Mouse (Mus musculus): ENCODE data around the gene Cbr2.
"Not testable (repeated sequence)": the region's sequence is repeated elsewhere in the genome, so short reads cannot be mapped to it uniquely, and the experiment has no call there.

The Cbr2 gene

DNA sequence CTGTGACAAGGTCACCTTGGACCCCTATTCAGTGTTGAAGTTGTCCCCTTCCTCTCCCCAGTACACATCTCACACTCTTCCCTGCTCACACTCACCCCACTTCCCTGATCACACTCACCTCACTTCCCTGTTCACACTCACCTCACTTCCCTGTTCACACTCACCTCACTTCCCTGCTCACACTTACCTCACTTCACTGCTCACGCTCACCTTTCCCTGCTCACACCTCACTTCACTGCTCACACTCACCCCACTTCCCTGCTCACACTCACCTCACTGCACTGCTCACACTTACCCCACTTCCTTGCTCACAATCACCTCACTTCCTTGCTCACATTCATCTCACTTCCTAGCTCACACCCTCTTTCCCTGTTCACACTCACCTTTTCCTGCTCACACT, 519 bp downstream of the Cbr2 start:
- no peak for DNase-seq (ENCODE audit: low spot score)

DNA sequence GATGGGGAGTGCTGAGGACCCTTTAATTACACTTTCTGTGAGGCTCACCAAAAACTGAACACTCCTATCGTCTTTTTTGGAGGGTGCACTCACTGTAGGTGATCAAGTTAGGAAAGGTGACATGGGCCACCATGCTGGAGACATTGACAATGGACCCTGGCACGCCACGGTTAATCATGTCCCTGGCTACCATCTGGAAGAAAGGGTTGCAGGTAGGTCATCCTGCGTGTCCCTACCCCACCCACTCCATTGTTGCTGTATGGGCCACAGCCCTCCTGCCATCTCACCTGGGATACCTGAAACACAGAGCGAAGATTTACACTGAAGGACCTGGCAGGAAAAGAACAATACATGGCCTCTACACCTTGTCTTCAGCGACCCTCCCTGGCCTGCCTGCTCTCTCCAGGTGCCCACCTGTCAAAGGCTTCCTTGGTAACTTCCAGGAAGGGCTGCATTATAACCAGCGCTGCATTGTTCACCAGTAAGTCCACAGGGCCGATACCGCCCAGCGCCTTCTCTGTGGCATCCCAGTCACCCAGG, 1.5 kb downstream of the Cbr2 start:
- no peak for DNase-seq (ENCODE audit: low spot score)

DNA sequence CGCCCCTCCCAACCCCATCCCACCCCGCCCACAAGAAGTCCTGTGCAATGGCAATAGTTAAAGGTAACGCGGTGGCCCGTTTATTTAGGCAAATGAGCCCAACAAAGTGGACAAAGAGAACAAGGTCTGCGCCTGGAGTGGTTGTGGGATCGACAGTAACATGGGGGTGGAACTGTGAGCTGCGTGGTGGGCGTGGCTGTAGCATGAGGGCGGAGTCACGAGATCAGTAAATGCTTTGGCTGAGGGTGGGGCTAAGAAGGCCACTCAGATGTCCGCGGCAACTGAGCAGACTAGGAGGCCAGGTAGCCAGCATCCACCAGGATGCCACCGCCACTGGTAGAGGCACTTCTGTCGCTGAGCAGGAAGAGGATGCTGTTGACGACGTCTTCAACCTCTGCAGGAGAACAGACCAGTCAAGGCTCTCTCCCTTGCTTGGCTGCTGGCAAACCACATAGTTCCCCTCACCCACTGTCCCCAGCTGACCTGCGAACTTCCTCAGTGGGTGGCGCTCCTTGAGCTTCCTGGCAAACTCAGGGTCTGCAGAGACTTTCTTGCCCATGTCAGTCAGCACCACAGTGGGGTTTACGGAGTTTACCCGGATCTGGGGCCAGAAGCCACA, 2.4 kb downstream of the Cbr2 start:
- DNase-seq (ENCODE audit: low spot score), result not testable (repeated sequence)

DNA sequence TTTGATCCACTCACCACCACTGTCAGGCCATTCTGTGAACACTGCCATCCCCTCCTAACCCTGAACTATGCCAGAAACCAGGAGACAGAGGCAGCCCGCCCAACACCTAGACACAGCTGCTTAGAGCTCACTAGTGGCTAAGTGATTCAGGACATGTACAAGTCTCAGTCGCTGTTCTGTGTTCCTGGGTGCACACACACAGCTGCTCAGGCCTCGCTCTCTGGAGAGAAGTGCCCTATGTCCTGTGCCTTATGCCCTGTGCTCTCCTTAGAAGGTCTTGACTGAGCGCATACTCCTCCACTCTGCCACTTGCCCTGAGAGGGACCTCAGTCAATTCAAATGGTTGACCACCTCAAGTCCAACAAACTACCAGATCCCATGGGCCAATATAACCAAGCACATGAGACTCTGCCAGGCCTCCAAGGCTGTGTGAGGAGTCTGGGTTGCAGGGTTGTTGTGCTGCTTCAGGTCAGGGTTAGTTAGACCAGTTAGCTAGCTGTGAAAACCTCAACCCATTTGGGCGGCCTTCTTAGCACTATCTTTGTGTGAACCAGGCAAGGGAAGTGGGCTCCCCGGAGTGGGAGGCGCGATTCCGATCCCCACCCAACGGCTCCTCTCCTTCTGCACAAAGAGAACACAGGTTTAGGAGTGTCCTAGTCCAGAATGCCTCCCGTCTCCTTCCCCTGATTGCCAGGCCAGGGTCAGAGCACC, 3.2 kb downstream of the Cbr2 start:
- no peak for DNase-seq (ENCODE audit: low spot score)

DNA sequence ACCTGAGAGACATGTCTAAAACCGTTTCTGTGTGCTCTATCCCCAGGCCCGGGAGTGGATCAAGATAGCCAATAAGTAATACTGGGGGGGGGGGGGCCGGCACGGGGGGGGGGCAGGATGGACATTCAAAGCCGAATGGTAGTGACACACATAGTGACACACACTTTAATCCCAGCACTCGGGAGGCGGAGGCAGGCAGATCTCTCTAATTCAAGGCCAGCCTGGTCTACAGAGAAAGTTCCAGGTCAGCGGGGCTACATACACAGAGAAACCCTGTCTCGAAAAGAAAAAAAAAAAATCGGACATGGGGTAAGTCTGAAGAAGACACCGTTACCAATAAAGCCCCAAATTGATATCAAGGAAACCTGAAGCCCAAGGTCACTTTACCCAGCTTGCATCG, 4.3 kb downstream of the Cbr2 start:
- no peak for DNase-seq (ENCODE audit: low spot score)

DNA sequence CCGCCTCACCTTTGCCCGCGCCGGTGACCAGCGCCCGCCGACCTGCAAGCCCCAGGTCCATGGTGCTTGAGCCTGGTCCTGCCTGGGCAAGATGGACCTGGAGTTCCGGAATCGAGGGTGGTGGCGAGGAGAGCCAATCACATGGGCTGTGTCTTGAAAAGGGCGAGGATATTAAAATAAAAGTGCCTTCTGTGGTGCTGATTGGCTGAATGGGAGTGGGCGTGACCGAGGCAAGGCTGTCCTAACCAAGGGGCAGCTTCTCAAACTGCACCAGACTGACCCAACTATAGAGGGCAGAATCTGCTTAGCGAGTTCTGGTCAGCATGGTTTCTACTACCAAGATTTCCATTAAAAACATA, 4.8 kb downstream of the Cbr2 start, which contains the start of gene Dcxr:
Gene Dcxr, minus strand, starts transcription at position 113 of the 359 bp plus-strand sequence.
- DNase-seq (ENCODE audit: low spot score), result peak; percentile 98

DNA sequence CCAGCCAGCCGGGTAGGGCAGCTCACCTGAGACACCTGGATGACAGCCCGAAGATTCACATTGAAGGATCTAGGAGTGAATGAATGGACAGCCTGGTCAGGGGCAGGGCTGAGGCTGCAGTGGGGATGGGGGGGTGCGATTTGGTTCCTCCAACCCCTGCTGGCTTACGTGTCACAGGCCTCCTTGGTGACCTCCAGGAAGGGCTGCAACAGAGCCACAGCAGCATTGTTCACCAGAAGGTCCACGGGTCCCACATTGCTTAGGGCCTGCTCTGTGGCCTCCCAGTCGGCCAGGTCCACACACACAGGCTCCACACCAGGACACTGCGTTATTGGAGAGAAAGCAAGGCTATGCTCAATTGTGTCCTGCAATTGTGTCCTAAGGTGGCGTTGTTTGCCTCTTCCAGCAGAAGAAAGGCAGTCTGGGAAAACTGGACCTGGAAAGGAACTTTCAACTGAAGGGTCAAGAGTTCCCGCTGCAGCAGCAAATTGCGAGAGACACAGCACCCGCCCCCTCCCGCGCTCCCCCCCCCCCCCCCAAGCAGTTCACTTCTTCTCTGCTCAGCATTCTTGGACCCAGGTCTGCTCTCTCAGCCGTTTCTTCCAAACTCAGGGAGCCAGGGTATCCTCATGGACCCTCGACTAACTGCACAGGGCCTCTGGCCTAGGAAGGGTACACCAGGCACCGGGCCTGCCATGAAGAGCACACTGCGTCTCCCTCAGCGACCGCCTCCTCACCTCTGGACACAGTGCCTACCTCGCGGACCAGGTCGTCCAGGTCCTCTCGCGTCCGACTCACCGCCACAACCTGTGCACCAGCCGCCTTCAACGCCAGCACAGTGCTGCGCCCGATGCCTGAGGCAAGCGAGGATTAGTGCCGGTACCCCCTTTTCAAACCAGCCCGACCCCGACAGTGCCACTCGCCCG, 5.4 kb downstream of the Cbr2 start:
- DNase-seq (ENCODE audit: low spot score), result no peak

DNA sequence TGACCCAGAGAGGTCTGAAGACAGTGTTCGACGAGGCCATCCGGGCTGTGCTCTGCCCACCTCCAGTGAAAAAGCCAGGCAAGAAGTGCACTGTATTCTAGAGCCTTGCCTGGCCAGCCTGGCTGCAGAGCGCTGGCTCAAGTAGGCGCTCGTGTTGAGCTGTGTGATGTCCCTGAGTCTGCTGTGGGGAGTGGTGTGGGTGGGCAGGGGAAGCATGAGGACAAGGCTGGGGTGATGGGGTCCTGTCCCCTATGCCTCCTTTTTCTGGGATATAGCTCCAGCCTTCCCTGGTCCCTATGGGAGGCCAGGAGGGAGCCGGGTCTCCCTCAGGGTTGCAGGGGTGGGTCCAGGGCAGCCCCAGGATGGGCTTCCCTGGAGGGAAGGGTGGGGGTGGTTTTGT, 8.4 kb downstream of the Cbr2 start:
- no peak for DNase-seq (ENCODE audit: low spot score)

DNA sequence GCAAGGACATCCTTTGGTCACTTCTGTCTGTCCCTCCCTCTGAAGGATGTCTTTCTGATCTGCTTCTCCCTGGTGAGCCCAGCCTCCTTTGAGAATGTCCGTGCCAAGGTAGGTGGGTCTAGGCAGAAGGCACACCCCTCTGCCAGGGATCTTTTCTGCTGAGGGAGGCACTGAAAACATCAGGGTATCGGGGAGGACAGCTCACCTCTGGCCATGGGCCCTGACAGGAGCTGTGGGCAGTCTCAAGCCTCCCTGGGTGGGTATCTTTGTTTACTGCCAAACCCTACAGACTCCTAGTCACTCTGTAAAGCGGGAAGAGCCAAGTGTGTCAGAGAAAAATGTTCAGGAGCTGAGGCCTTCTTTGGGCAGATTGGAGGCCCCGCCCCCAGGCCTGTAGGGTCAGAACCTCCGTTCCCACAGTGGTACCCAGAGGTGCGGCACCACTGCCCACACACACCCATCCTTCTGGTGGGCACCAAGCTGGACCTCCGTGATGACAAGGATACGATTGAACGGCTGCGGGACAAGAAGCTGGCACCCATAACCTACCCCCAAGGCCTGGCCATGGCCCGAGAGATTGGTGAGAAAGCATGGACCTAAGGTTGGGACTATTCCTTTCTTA, 9.0 kb downstream of the Cbr2 start:
- DNase-seq (ENCODE audit: low spot score), result peak; percentile 58

DNA sequence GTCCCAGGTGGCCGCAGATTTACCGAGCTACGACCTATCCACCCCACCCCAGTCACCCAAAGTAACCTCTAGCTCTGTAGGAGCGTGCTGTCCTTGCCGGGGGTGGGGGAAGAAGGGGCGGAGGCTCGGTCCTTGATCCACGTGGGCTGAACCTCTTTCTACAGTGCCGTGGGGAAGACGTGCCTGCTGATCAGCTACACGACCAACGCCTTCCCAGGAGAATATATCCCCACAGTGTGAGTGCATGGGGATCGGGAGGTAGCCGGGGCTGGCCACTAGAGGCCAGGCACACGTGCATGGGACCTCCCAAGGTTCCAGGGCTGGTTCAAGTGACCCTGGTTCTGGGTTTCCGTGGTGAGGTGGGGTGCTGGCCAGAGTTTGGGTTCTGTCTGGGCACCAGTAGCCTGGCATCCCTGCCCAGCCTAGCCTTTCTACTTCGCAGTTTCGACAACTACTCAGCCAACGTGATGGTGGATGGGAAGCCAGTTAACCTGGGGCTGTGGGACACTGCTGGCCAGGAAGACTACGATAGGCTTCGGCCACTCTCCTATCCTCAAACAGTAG, 9.8 kb downstream of the Cbr2 start:
- no peak for DNase-seq (ENCODE audit: low spot score)

DNA sequence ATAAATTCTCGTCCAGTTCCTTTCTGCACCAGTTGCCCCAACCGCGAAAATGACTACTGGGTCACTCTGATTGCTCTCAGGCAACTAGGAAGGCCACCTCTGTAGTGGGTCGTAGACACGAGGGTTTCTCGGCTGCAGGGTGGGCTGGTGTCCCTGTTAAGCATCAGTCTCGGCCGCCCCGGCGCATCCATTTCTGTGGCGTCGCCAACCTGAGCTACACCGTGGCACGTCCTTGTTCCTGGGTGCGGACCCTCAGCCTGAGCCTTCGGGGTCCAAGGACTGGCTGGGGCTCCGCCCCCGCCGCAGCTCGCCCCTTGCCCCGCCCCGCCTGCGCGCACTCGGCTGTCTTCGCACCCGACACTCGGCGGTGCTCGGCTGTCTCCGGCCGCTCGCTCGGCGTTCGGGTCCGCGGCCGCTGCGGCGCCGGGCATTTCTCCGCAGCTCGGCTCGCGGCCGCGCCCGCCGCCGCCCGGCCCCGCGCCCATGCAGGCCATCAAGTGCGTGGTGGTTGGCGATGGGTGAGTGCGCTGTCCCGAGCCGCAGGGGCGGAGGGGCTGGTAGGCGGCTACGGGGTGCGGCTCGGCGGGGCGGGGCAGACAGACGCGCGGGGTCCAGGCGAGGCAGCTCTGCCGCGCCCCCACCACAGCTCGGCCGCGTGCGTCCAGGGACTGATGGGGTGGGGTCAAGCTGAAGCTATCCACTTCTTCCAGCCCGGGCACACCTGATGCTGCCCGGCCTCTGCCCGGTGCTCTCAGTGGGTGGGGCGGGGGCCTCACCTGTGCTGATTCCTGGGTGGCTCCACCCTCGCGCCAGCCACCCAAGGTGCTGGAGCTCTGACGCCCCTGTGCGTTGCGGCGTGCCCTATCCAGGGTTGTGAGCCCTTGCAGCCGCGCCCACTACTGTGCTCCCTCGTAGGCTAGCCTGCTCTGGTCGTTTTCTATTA, 10.5 kb downstream of the Cbr2 start, which contains the start of gene Rac3:
Gene Rac3, plus strand, starts transcription at position 347 of the 943 bp plus-strand sequence.
- DNase-seq (ENCODE audit: low spot score), result no peak

DNA sequence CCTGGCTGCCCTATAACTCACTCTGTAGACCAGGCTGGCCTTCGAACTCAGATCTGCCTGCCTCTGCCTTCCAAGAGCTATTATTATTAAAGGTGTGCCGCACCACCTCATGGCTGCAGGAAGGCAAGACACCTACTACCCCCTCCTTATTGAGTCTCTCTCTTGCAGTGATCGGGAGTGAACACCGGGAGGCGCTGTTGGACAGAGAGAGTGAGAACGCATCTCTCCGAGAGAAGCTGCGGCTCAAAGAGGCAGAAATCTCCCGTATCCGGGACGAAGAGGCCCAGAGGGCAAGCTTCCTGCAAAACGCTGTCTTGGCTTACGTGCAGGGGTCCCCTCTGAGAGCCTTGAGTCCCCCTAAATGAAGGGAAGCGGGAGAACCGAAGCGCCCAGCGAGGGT, 11.5 kb downstream of the Cbr2 start:
- peak; percentile 77 for DNase-seq (ENCODE audit: low spot score)

DNA sequence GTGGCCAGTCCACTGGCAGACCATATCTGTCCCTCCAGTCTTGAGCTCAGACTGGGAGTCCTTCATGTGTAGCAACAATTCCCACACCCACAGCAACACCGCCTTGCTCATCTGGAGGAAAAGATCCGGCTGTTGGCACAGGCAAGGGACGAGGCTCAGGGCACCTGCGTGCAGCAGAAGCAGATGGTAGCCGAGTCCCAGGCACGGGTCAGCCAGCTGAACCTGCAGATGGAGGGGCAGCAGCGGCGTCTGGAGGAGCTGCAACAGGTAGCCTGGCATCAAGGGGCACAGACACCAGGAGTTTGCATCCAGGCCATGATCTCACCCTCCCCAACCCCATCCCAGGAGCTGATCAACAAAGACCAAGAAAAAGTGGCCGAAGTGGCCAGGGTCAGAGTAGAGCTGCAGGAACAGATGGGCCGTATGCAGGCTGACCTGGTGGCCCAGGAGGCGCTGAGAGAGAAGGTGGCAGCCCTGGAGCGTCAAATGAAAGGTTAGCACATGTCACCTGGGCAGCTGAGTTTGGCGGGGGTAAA, 12.0 kb downstream of the Cbr2 start:
- DNase-seq (ENCODE audit: low spot score), result no peak

DNA sequence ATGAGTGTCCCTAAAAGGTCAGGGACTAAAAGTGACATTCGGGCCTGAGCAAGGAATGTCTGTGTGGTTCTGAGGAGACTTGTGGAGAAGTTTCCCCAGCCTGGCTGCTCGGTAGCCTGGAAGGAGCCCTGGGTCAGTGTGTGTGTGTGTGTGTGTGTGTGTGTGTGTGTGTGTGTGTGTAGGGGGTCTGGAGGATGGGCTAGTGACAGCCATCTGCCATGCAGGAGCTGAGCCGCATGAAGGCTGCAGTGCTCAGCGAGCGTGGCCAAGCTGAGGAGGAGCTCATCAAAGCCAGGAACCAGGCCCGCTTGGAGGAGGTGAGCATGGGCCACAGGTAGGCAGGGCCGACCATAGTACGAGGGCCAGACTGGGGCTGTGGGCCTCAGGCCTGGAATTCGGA, 12.7 kb downstream of the Cbr2 start:
- no peak for DNase-seq (ENCODE audit: low spot score)

DNA sequence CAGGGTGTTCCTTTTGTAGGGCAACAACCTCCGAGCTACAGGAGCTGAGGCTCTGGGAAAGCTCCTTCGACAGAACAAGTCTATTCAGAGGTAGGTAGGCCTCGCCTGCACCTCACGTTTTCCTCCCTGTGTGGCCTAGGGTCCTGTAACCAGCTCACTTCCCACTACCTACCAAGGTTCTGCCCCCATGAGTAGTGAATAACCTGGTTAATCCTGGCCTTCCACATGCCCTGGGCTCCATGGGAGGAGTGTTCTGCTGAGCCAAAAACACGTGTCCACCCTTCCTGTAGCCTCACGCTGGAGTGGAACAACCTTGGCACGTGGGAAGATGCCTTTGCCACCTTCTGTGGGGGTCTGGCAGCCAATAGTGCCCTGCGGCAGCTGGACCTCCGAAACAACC, 16.8 kb downstream of the Cbr2 start:
- no peak for DNase-seq (ENCODE audit: low spot score)

DNA sequence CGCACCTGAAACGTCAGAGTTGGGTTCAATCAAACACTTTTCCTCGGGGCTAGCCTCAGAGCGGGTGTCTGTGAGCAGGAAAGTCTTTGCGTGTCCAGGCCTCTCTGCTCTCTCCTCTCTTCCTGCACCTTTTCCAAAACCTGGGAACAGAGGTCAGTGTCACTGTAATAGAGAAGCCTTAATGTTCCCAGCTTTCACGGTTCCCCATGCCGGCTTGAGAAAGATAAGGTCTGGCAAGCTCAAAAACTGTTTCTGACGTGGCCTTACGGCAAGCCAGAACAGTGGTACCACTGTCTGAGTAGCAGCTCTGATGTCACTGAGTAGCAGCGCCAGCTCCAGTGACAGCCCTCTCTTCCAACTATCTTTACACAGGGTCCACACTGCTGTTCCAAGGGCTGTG, 17.4 kb downstream of the Cbr2 start:
- no peak for DNase-seq (ENCODE audit: low spot score)

DNA sequence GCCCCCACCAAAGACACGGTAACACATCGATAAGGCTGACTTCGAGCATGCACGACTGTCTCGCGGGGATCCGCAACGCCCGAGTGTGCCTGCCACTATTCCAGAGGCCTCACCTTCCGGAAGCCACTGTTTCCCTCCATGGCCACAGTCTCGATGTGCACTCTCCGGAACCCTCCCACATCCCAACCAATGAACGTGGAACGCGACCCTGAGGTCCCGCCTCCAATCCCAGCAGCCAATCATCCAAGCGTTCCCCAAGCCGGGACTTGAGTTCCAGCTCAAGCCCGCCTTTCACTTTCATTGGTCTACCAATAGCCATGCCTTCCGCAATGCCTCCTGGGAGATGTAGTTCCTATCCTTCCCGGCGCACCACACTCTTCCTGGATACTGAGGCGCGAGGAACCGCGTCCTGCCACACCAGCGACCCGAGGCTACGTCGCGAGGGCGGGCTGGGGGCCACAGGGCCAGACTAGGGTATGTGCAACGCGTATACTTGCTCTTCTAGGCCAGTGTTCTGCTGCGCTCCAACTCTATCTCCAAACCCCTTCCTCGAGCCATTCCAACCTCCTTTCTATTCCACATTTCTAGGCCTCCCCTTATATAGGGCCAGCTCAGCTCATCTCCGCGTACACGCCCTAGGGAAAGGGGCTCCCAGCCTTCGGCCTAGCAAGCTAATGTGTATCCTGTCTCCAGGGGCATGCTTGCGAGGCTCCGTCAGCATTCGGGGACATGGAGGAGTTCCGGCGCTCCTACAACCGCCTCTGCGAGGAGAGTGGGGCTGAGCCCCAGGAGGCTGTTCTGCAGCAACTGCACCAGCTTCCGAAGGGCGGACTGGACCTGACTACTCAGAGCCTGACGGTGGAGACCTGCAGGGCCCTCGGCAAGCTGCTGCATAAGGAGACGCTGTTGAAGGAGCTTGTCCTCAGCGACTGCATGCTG, 18.1 kb downstream of the Cbr2 start, which contains the start of the genes Cenpx and Lrrc45:
Gene Cenpx, minus strand, starts transcription at position 159 of the 939 bp plus-strand sequence.
Gene Lrrc45, plus strand, starts transcription at position 346 of the 939 bp plus-strand sequence.
- peak; percentile 99 for DNase-seq (ENCODE audit: low spot score)

DNA sequence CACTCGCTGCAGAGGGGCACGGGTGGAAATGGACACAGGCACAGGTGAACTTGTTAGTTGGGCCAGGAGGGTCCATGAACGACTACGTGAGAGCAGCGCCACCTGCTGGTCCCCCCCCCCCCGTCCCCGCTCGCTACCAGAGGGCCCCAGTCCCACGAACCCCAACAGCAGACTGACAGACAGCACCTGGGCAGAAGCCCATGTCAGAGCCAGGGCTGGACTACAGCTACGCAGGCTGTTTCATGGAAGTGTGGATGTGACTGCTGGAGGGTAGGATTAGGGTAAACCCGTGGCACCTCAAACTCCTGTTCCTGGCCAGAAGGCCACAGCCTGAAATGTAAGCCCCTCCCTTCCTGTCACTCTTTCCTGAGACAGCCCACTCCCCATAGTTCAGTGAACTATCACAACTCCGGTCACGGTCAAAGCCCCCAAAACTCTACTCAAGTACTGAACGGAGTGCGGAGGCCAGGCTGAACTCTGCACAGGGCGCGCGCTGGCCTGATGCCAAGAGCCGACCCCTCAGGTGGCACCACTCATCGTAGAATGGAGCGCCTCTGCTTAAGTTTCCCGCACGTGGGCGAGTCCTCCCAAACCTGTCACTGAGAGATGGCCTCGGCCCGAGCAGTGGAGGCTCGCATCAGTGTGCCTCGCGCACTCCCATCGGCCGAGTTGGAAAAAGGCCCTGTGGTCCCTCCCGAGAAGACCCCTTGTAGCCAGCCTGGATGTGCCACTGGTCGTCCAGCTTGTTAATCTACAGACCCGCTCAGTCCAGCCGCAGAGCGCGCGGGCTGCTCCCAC, 18.9 kb downstream of the Cbr2 start:
- DNase-seq (ENCODE audit: low spot score), result peak; percentile 61

All from adipocyte (in vitro differentiated cells).